Mouse (Mus musculus): ENCODE data around the gene Asgr2.

DNA sequence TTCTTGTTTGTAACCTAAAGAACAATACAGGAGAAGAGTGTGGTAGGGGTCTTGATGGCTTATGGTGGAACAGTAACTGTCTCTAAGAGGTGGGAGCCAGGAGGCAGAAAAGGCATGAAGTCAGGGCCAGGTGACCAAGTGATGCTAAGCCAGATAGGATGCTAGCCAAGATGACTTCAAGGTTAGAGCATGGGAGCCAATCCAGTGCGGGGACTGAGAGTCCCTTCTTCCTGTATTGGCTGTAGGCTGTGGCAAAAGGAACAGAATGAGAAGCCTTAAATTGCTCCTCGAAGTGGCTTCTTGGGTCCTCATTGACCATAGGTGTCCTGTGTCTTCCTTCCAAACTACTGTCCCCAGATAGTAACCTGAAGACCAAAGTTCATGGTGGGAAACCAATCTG is 6.7 kb downstream of the Asgr2 start:
- no peak for TF ChIP-seq POLR2A (IDR thresholded peaks at IDR 0.05; ENCODE audit: borderline replicate concordance, low read depth, low read length)
- no peak for TF ChIP-seq CTCF (IDR thresholded peaks at IDR 0.05; ENCODE audit: low read depth, low read length)
